Mouse (Mus musculus): ENCODE data around the gene Arhgap23. TPM values are rescaled to one million over a fixed set of nuclear protein-coding genes. Genes with fewer than 3 reads are reported as not detected.

Gene Arhgap23
- polyA plus RNA-seq, 1 experiment from 2014 or later, result 9.3 TPM

DNA sequence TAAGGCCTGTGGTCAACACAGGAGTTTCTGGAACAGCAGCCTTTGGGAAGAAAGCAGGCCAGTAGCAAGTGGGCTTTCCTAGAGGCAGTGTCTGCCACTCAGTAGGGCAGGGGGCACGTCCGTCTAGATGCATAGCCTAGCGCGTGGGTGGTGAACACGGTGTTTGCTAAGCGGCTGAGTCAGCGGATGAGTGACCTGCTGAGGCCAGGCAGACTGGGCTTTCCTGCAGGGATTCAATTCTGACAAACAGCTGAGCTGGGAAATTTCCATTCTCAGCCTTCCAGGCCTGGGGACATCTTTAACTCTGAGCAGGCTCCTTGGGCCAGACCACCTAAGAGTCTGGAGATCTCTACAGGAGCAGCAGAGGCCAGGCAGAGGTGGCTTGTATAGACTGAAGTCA, 62.1 kb downstream of the Arhgap23 start:
- 56% methylated on average over 7 of the region's 7 CpGs for WGBS
- no peak overlapping the region for H3K4me3 ChIP-seq
- H3K27ac ChIP-seq, result no peak overlapping the region
- no peak overlapping the region for H3K9ac ChIP-seq
- H3K4me1 ChIP-seq, result no peaks in the 10 kb centered on the region
- H3K36me3 ChIP-seq, result peaks cover 48% of the 10 kb centered on the region
- no peak overlapping the region for H3K4me2 ChIP-seq (replicated peaks)
- H3K27me3 ChIP-seq, result no peaks in the 10 kb centered on the region
- H3K9me3 ChIP-seq (replicated peaks), result no peaks in the 10 kb centered on the region
- ATAC-seq (ENCODE audit: low FRiP score), result no peak

- Histone ChIP-seq H3K4me1 (no peaks in the 10 kb centered on the region), H3K4me3 (no peak overlapping the region), H3K36me3 (peaks cover 54% of the 10 kb centered on the region), H3K27ac (no peak overlapping the region), H3K27me3 (no peaks in the 10 kb centered on the region), H3K9me3 (replicated peaks) (no peaks in the 10 kb centered on the region), H3K4me2 (replicated peaks) (no peak overlapping the region), H3K9ac (no peak overlapping the region)
- WGBS, result 91% methylated on average over 6 of the region's 6 CpGs
- ATAC-seq (ENCODE audit: low FRiP score), result no peak
These were observed 63.0 kb downstream of the Arhgap23 start for GRCm38 (mm10) chr11:97478345-97478744.

DNA sequence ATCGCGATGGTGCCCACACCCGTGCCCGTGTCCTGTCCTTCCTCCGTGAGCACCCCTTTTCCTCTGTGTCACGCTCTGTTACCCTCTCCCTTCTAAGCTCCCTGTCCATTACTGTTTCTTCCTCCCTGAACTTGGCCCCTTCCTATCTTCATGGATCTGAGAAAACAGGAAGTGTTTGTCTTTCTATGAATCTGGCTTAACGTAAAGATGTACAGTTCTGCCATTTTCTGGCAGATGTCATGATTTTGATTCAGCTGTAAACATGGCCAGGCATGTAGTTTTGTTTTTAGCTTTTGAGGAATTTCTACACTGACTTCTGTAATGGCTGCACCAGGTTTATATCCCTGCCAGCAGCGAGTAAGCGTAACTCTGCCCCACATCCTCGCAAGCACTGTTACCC, 63.8 kb downstream of the Arhgap23 start:
- Histone ChIP-seq H3K4me3 (no peak overlapping the region), H3K4me1 (no peaks in the 10 kb centered on the region), H3K9me3 (replicated peaks) (no peaks in the 10 kb centered on the region), H3K4me2 (replicated peaks) (no peak overlapping the region), H3K9ac (no peak overlapping the region), H3K27ac (no peak overlapping the region), H3K36me3 (peaks cover 48% of the 10 kb centered on the region), H3K27me3 (no peaks in the 10 kb centered on the region)
- ATAC-seq (ENCODE audit: low FRiP score), result no peak
- 93% methylated on average over 10 of the region's 10 CpGs for WGBS

- WGBS, result 84% methylated on average over 8 of the region's 8 CpGs
- no peak for ATAC-seq (ENCODE audit: low FRiP score)
- H3K27ac ChIP-seq, result no peak overlapping the region
These were observed 64.5 kb downstream of the Arhgap23 start for GRCm38 (mm10) chr11:97479824-97480223.

DNA sequence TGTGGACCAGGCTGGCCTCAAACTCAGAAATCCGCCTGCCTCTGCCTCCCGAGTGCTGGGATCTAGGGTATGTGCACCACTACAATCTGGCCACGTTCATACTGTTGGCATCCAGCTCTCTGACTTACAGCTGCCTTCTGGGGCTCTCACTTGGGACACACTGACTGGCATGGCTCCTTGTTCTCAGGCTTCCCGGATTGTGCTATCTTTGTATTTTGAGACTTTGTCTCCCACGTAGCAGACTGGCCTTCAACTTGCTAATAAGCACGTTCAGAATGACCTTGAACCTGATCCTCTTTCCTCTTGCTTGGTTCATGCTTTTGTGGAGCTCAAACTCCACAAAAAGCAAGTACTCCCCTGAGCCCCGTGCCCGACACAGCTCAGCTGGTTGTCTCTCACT, 70.3 kb downstream of the Arhgap23 start:
- H3K4me3 ChIP-seq, result no peak overlapping the region
- H3K27me3 ChIP-seq, result no peaks in the 10 kb centered on the region
- H3K36me3 ChIP-seq, result peaks cover 34% of the 10 kb centered on the region
- WGBS, result 85% methylated on average over 8 of the region's 8 CpGs
- H3K9ac ChIP-seq, result no peak overlapping the region
- H3K4me1 ChIP-seq, result no peaks in the 10 kb centered on the region; the same call in 1 of the 2 replicates
- ATAC-seq (ENCODE audit: low FRiP score), result no peak
- no peak overlapping the region for H3K4me2 ChIP-seq (replicated peaks)
- no peaks in the 10 kb centered on the region for H3K9me3 ChIP-seq (replicated peaks)
- H3K27ac ChIP-seq, result no peak overlapping the region

More at GRCm38 (mm10) chr11:97479824-97480223, 64.5 kb downstream of the Arhgap23 start:
- Histone ChIP-seq H3K4me1 (no peaks in the 10 kb centered on the region), H3K9me3 (replicated peaks) (no peaks in the 10 kb centered on the region), H3K27me3 (no peaks in the 10 kb centered on the region), H3K4me3 (no peak overlapping the region), H3K9ac (no peak overlapping the region), H3K4me2 (replicated peaks) (no peak overlapping the region), H3K36me3 (peaks cover 46% of the 10 kb centered on the region)

GRCm38 (mm10) chr11:97487656-97488055, 72.3 kb downstream of the Arhgap23 start:
- Histone ChIP-seq H3K9ac (no peak overlapping the region), H3K9me3 (replicated peaks) (no peaks in the 10 kb centered on the region), H3K4me1 (no peaks in the 10 kb centered on the region; the same call in 1 of the 2 replicates), H3K27me3 (no peaks in the 10 kb centered on the region), H3K36me3 (peaks cover 43% of the 10 kb centered on the region), H3K4me3 (no peak overlapping the region), H3K27ac (no peak overlapping the region), H3K4me2 (replicated peaks) (no peak overlapping the region)
- ATAC-seq (ENCODE audit: low FRiP score), result no peak
- 85% methylated on average over 3 of the region's 3 CpGs for WGBS

DNA sequence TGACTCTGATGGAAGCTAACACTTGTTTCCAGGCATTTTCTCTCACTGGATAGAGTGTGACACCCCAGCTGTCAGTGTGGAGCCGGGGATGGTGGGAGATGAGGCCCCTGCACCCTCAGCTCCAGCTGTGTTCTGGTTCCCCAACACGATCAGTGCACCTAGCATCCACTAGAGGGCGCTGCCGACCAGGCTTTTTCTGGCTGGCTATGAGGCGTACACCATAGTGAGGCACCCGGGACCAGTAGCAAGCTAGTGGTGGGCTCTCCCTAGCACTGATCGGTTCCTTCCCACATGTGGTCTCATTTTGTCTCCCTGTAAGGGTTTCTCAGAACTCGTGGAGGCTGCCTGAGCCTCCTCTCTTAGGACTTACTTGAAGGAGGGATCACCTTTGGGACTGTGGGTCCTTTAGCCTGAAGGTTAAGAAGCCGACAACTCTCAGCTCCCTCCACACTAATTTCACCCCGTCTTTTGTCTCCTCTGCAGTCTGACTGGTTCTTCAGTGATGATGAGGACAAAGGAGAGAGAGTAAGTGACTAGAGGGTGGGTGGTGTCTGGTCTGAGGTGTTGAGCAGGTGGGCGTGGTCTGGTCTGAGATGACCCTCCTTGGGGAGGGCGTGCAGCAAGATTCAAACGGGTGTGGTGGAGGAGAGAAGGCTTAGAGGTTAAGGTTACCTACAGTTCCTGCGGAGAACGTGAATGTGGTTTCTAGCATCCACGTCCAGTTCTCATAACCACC, 74.4 kb downstream of the Arhgap23 start:
- no peaks in the 10 kb centered on the region for H3K27me3 ChIP-seq
- H3K4me1 ChIP-seq, result no peaks in the 10 kb centered on the region; the same call in 1 of the 2 replicates
- no peak for ATAC-seq (ENCODE audit: low FRiP score)
- H3K4me2 ChIP-seq (replicated peaks), result no peak overlapping the region
- no peaks in the 10 kb centered on the region for H3K9me3 ChIP-seq (replicated peaks)
- no peak overlapping the region for H3K27ac ChIP-seq
- H3K36me3 ChIP-seq, result peaks cover 44% of the 10 kb centered on the region
- H3K9ac ChIP-seq, result no peak overlapping the region
- 29% methylated on average over 16 of the region's 16 CpGs for WGBS
- H3K4me3 ChIP-seq, result no peak overlapping the region

DNA sequence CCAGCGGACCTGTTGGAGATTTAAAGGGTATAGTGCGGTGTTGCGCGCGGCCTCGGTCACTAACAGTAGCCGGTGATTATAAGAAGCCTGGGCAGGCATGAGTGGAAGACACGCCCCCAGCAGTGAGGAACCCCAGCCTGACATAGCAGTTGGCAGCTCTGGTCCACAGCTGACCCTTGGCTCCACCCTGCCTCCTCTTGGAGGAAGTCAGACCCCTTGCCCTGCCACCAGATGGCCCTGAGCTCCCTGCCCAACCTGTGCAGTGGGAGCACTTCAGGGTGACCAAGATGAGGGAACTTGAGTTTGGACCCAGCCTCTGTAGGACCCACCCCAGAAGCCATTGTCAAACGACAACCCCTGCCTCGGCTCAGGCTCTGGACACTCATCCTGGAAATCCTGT, 76.3 kb downstream of the Arhgap23 start:
- 80% methylated on average over 10 of the region's 10 CpGs for WGBS
- no peak overlapping the region for H3K4me3 ChIP-seq
- peaks cover 33% of the 10 kb centered on the region for H3K36me3 ChIP-seq
- no peaks in the 10 kb centered on the region for H3K9me3 ChIP-seq (replicated peaks)
- no peak overlapping the region for H3K4me2 ChIP-seq (replicated peaks)
- no peaks in the 10 kb centered on the region; the same call in 1 of the 2 replicates for H3K27me3 ChIP-seq
- no peak overlapping the region for H3K9ac ChIP-seq
- H3K4me1 ChIP-seq, result no peaks in the 10 kb centered on the region; the same call in 1 of the 2 replicates
- no peak overlapping the region for H3K27ac ChIP-seq
- no peak for ATAC-seq (ENCODE audit: low FRiP score)

DNA sequence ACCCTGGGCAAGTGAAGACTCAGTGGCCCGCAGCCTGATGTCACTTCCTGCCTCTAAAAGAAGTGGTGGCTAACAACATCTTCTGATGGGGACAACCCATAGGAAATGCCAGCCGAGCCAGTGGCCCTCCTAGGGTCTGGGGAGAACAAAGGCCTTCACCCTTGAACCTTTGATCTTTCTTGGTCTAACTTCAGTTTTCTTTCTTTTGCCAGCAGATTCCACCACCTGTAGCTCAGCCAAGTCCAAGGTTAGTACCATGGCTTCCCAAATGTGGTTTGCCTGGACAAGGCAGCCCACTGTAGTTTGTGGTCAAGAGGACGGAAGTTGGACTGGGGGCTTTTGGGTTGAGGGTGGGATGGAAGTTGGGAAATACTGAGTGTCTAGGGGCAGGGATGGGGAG, 77.5 kb downstream of the Arhgap23 start:
- Histone ChIP-seq H3K27ac (no peak overlapping the region), H3K4me3 (no peak overlapping the region), H3K27me3 (peaks cover 9% of the 10 kb centered on the region), H3K9ac (no peak overlapping the region), H3K4me1 (no peaks in the 10 kb centered on the region; the same call in 1 of the 2 replicates), H3K36me3 (peaks cover 32% of the 10 kb centered on the region), H3K4me2 (replicated peaks) (no peak overlapping the region), H3K9me3 (replicated peaks) (no peaks in the 10 kb centered on the region)
- no peak for ATAC-seq (ENCODE audit: low FRiP score)
- WGBS, result 87% methylated on average over 3 of the region's 3 CpGs

DNA sequence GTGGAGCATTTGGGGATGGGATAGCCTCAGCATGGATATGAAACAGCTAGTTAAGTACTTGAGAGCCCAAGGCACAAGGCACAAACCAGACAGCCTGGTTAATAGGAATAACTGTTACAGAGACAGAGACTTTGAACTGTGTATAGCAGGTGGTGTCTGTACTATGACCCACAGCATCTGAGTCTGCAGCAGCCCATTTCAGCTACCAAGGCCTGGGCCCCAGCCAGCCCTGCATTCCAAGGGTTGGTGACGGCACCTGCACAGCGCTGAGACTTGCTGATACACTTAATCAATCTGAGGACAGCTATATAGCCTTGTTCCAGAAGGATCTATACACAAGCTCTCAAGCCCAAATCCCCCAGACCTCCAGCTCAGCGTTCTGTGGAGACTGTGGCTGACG, 82.2 kb downstream of the Arhgap23 start:
- no peak overlapping the region for H3K4me2 ChIP-seq (replicated peaks)
- peaks cover 18% of the 10 kb centered on the region for H3K4me1 ChIP-seq
- no peak overlapping the region for H3K9ac ChIP-seq
- no peak overlapping the region for H3K4me3 ChIP-seq
- 93% methylated on average over 4 of the region's 4 CpGs for WGBS
- no peak overlapping the region for H3K27ac ChIP-seq
- no peaks in the 10 kb centered on the region for H3K9me3 ChIP-seq (replicated peaks)
- peaks cover 55% of the 10 kb centered on the region for H3K27me3 ChIP-seq
- no peak for ATAC-seq (ENCODE audit: low FRiP score)
- H3K36me3 ChIP-seq, result peaks cover 23% of the 10 kb centered on the region

- ATAC-seq (ENCODE audit: low FRiP score), result peak; percentile 56; the same call in 1 of the 2 replicates
- Histone ChIP-seq H3K4me1 (peaks cover 18% of the 10 kb centered on the region), H3K9ac (peak within 1 kb of the TSS; percentile 60), H3K4me2 (replicated peaks) (peak within 1 kb of the TSS; percentile 65), H3K27ac (peak within 1 kb of the TSS; percentile 9; the same call in 1 of the 2 replicates), H3K4me3 (peak within 1 kb of the TSS; percentile 37), H3K36me3 (peaks cover 11% of the 10 kb centered on the region), H3K9me3 (replicated peaks) (no peaks in the 10 kb centered on the region), H3K27me3 (peaks cover 59% of the 10 kb centered on the region)
- 5% methylated on average over 71 of the region's 88 CpGs for WGBS
These were observed 84.8 kb downstream of the Arhgap23 start, which contains the start of gene 4933428G20Rik for GRCm38 (mm10) chr11:97499865-97500719. TSS of gene 4933428G20Rik (minus strand) at chr11:97500340.

DNA sequence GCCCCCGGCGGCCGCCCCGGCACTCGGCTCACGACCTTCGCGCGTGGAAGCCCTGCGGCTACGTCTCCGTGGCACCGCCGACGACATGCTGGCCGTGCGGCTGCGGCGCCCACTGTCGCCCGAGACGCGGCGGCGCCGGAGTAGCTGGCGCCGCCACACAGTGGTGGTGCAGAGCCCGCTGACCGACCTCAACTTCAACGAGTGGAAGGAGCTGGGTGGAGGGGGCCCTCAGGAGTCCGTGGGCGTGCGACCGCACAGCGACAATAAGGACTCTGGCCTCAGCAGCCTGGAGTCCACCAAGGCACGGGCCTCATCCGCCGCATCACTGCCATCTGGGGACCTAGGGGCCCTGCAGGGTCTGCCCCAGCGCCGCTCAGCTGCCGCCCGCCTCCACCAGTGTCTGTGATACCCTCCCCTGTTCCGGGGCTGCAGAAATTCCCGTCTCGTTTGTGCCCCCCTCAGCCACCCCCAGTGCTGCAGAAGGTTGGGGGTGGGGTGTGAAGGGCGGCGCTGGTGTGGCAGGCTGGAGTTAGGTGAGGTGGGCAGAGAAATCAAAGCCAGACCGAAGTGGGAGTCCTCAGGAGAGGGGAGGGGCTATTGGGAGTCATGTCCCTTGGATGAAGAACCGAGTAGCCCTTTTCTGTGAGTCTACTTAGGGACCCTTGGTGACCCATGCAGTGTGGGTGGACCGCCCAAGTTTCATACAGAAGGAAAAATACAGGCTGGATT, 85.6 kb downstream of the Arhgap23 start:
- Histone ChIP-seq H3K4me1 (peaks cover 18% of the 10 kb centered on the region), H3K27me3 (peaks cover 59% of the 10 kb centered on the region), H3K4me3 (peak overlapping the region; percentile 37), H3K9me3 (replicated peaks) (no peaks in the 10 kb centered on the region), H3K4me2 (replicated peaks) (peak overlapping the region; percentile 65), H3K9ac (peak overlapping the region; percentile 60), H3K36me3 (peaks cover 9% of the 10 kb centered on the region), H3K27ac (no peak overlapping the region; the same call in 1 of the 2 replicates)
- 0 out of 2 replicates have a peak, but pooled peaks have one; percentile 38 for ATAC-seq (ENCODE audit: low FRiP score)
- 13% methylated on average over 47 of the region's 51 CpGs for WGBS

Measured in hindbrain, embryonic 12.5 days (tissue).